39 mouse cellular contexts compared by ENCODE assay signal in genomic region chr12:102930789-102931188, GRCm38 (mm10). TPM values are rescaled to one million over a fixed set of nuclear protein-coding genes. Genes with fewer than 3 reads are reported as not detected.
"Had no signal": no experiment of that assay in that cellular context is flagged by ENCODE, and none has a peak within 500 bp of the region (broad histone marks: within the 10 kb centered on the region; RNA-seq: fewer than 3 reads in every experiment).

No protein-coding gene starts in this region.

- H3K36me3 ChIP-seq: embryonic facial prominence, embryonic 10.5 days; embryonic facial prominence, embryonic 12.5 days; embryonic facial prominence, embryonic 13.5 days; embryonic facial prominence, embryonic 15.5 days; forebrain, embryonic 10.5 days; forebrain, embryonic 12.5 days; forebrain, embryonic 15.5 days had no signal

- H3K9ac ChIP-seq: embryonic facial prominence, embryonic 12.5 days; embryonic facial prominence, embryonic 13.5 days; embryonic facial prominence, embryonic 15.5 days; forebrain, embryonic 12.5 days; forebrain, embryonic 13.5 days; forebrain, embryonic 15.5 days; forebrain, postnatal 0 days had no signal

- H3K27ac ChIP-seq: embryonic facial prominence, embryonic 10.5 days; embryonic facial prominence, embryonic 12.5 days; embryonic facial prominence, embryonic 13.5 days; embryonic facial prominence, embryonic 15.5 days; forebrain, embryonic 10.5 days; forebrain, embryonic 12.5 days; forebrain, embryonic 13.5 days; forebrain, embryonic 15.5 days; gastrocnemius, adult 2 months; heart, adult 2 months had no signal

- ATAC-seq: forebrain, embryonic 13.5 days; forebrain, embryonic 14.5 days; forebrain, embryonic 15.5 days; forebrain, embryonic 16.5 days; forebrain, postnatal 0 days had no signal

- H3K4me1 ChIP-seq: embryonic facial prominence, embryonic 10.5 days; embryonic facial prominence, embryonic 12.5 days; embryonic facial prominence, embryonic 13.5 days; embryonic facial prominence, embryonic 15.5 days; forebrain, embryonic 10.5 days; forebrain, embryonic 12.5 days; forebrain, embryonic 13.5 days; forebrain, embryonic 15.5 days had no signal

- H3K9me3 ChIP-seq: embryonic facial prominence, embryonic 10.5 days; embryonic facial prominence, embryonic 12.5 days; embryonic facial prominence, embryonic 13.5 days; embryonic facial prominence, embryonic 15.5 days; forebrain, embryonic 10.5 days; forebrain, embryonic 12.5 days; forebrain, embryonic 13.5 days; forebrain, embryonic 15.5 days had no signal

- H3K27me3 ChIP-seq: embryonic facial prominence, embryonic 12.5 days; embryonic facial prominence, embryonic 13.5 days; embryonic facial prominence, embryonic 15.5 days; forebrain, embryonic 12.5 days; forebrain, embryonic 13.5 days; forebrain, embryonic 15.5 days had no signal

- H3K4me3 ChIP-seq: embryonic facial prominence, embryonic 10.5 days; embryonic facial prominence, embryonic 12.5 days; embryonic facial prominence, embryonic 13.5 days; embryonic facial prominence, embryonic 15.5 days; erythroblast, embryonic 14.5 days; forebrain, embryonic 10.5 days; forebrain, embryonic 12.5 days; forebrain, embryonic 13.5 days; forebrain, embryonic 15.5 days; gastrocnemius, adult 2 months; heart, adult 2 months had no signal

- DNase-seq: cerebellum, adult 2 months; cerebellum, adult 8-10 months; cerebellum, adult 9-10 months; cerebellum, adult 9-11 months; cerebellum, postnatal 10 days; cerebellum, postnatal 14 days; cerebellum, postnatal 25 days; cerebellum, postnatal 36 days; embryo, embryonic 11 days; forebrain, postnatal 0 days; gastrocnemius, adult 2 months; gastrocnemius, postnatal 10 days; gastrocnemius, postnatal 14 days; gastrocnemius, postnatal 25 days; gastrocnemius, postnatal 36 days; heart, adult 18-20 months; heart, adult 2 months had no signal

- H3K4me2 ChIP-seq: embryonic facial prominence, embryonic 12.5 days; embryonic facial prominence, embryonic 13.5 days; embryonic facial prominence, embryonic 15.5 days; forebrain, embryonic 12.5 days; forebrain, embryonic 13.5 days; forebrain, embryonic 15.5 days had no signal

RNA-seq across cellular contexts. Expression of gene Unc79, which starts 17.9 kb away (rescaled TPM):
- total RNA-seq: gastrocnemius, adult 2 months; granulocyte monocyte progenitor cell, adult 5-6 weeks had no signal
- polyA plus RNA-seq: erythroblast, embryonic 14.5 days had no signal

RNA-seq across cellular contexts. Expression of gene Cox8c, which starts 31.7 kb away (rescaled TPM):
- total RNA-seq: common myeloid progenitor, adult 5-6 weeks; forebrain, postnatal 0 days; gastrocnemius, adult 18-20 months; gastrocnemius, adult 2 months; gastrocnemius, adult 8-10 months; gastrocnemius, postnatal 10 days; gastrocnemius, postnatal 14 days; gastrocnemius, postnatal 25 days; gastrocnemius, postnatal 36 days; gastrocnemius, postnatal 4 days; granulocyte monocyte progenitor cell, adult 5-6 weeks; heart, adult 18-20 months; heart, adult 2 months; heart, adult 8-10 months had no signal
- polyA plus RNA-seq: cerebellum, adult 2 months; cortical plate, adult 2 months; embryonic facial prominence, embryonic 10.5 days; embryonic facial prominence, embryonic 11.5 days; embryonic facial prominence, embryonic 12.5 days; embryonic facial prominence, embryonic 13.5 days; embryonic facial prominence, embryonic 14.5 days; embryonic facial prominence, embryonic 15.5 days; erythroblast, embryonic 14.5 days; forebrain, embryonic 10.5 days; forebrain, embryonic 11.5 days; forebrain, embryonic 12.5 days; forebrain, embryonic 13.5 days; forebrain, embryonic 14.5 days; forebrain, embryonic 15.5 days; forebrain, embryonic 16.5 days; forebrain, postnatal 0 days; frontal cortex, adult 2 months; heart, adult 2 months had no signal
